Mouse (Mus musculus): ENCODE measurements around the gene Prune1. TPM values are rescaled to one million over a fixed set of nuclear protein-coding genes. Genes with fewer than 3 reads are reported as not detected.

Prune1 gene
- 78.9 and 93.8 TPM in 2 replicates for total RNA-seq (2014; rRNA removed)
- 77.3 and 84.0 TPM in 2 replicates for polyA plus RNA-seq (2015; fragmentation: Nextera tagmentation; extraction: Ambion mirVana)

DNA sequence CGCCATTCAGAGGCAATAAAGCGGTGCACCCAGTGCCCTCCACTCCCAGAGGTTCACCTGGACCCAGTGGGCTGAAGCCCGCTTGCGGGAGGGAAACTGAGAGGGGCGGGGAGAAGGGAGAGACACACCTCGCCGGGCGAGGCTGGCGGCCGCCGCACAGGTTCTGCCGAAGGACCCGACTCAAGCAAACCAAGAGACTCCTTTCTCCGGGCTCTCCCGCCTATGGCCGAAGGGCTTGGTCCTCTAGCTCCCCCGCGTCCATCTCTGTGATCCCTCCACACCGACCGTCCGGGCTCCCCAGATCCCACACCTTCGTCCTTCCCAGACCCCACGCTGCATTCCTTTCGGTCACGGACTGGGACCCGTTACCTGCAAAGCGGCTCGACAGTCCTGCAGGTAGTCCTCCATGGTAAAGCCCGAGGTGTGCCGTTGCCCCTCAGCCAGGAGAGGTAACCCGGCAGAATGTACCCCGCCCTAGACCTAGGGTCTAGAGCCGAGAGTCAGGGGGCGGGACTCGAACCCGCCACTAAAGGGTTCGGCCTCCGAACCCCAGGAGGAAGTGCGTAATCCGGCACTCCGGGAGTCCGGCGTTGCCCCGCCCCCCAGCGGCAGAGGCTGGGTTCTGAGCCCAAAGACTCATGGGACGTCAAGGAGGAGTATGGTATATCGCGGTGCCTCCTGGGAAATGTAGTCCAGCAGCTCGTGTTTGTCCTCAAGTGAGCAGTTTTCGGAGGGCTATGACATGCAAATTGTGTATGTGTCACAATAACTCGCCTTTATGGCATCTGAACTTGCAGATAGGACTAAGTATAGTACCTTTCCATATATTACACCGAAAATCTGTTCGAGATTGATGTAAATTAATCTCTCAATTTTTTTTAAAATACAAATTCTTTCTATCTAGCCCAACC is at the start of gene Prune1, which contains the start of gene Mindy1:
Prune1 (minus strand) TSS at position 861 of the 911 bp plus-strand sequence.
Mindy1 (plus strand) TSS at position 130 of the 911 bp plus-strand sequence.
- Histone ChIP-seq H3K9me3 (ENCODE audit: low read length) (no peaks in the 10 kb centered on the region), H3K4me2 (ENCODE audit: low read depth, low read length, poor library complexity, severe bottlenecking) (peak within 1 kb of the TSS; percentile 93), H3K27ac (ENCODE audit: low read depth, low read length) (peak within 1 kb of the TSS; percentile 87), H3K27me3 (ENCODE audit: insufficient read depth, low read length) (no peaks in the 10 kb centered on the region), H3K4me3 (ENCODE audit: low read depth, low read length) (peak within 1 kb of the TSS; percentile 73), H3K36me3 (ENCODE audit: insufficient read depth, low read length) (no peaks in the 10 kb centered on the region), H3K4me1 (ENCODE audit: insufficient read depth, low read length) (peaks cover 9% of the 10 kb centered on the region; the same call in 1 of the 2 replicates), H3K9ac (replicated peaks; ENCODE audit: low read length, poor library complexity, severe bottlenecking) (peak within 1 kb of the TSS; percentile 93)
- ATAC-seq (ENCODE audit: low FRiP score) (peak; percentile 91), DNase-seq (ENCODE audit: low spot score) (peak; percentile 99)
- peak; percentile 65 for TF ChIP-seq CTCF (IDR thresholded peaks at IDR 0.05)
- WGBS: 1% methylated on average over 49 of the region's 53 CpGs

DNA sequence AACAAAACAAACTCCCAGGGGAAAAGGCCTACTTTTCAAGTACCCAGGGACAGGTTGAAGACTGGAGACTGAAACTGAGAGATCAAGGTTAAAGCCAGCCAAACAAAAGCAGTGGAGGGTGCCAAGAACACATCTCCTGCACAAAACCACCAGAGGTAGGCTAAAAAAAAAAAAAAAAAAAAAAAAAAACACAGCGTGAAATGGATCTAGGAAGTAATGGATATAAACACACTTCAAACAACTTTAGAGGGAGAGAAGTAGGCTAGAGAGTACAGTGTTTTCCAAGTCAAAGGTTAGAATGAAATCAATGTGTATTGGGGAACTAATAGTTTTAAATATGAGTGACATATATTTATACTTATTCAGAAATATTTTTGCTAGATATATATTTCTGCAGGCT is 49.7 kb upstream of the Prune1 start:
- no peak for ATAC-seq (ENCODE audit: low FRiP score)
- Histone ChIP-seq H3K4me2 (ENCODE audit: low read depth, low read length, poor library complexity, severe bottlenecking) (no peak overlapping the region), H3K4me3 (ENCODE audit: low read depth, low read length) (no peak overlapping the region), H3K4me1 (ENCODE audit: insufficient read depth, low read length) (no peaks in the 10 kb centered on the region), H3K9me3 (ENCODE audit: low read length) (no peaks in the 10 kb centered on the region), H3K9ac (replicated peaks; ENCODE audit: low read length, poor library complexity, severe bottlenecking) (no peak overlapping the region), H3K36me3 (ENCODE audit: insufficient read depth, low read length) (peaks cover 50% of the 10 kb centered on the region), H3K27ac (ENCODE audit: low read depth, low read length) (no peak overlapping the region), H3K27me3 (ENCODE audit: insufficient read depth, low read length) (no peaks in the 10 kb centered on the region)
- no peak for TF ChIP-seq CTCF (IDR thresholded peaks at IDR 0.05)
- WGBS: 88% methylated on average over 1 of the region's 1 CpGs
- DNase-seq (ENCODE audit: low spot score): no peak

- DNase-seq (ENCODE audit: low spot score) (no peak), ATAC-seq (ENCODE audit: low FRiP score) (no peak)
- Histone ChIP-seq H3K9ac (replicated peaks; ENCODE audit: low read length, poor library complexity, severe bottlenecking) (no peak overlapping the region), H3K27me3 (ENCODE audit: insufficient read depth, low read length) (no peaks in the 10 kb centered on the region), H3K9me3 (ENCODE audit: low read length) (no peaks in the 10 kb centered on the region), H3K4me1 (ENCODE audit: insufficient read depth, low read length) (no peaks in the 10 kb centered on the region), H3K4me2 (ENCODE audit: low read depth, low read length, poor library complexity, severe bottlenecking) (no peak overlapping the region), H3K36me3 (ENCODE audit: insufficient read depth, low read length) (peaks cover 56% of the 10 kb centered on the region), H3K4me3 (ENCODE audit: low read depth, low read length) (no peak overlapping the region), H3K27ac (ENCODE audit: low read depth, low read length) (no peak overlapping the region)
- no peak for TF ChIP-seq CTCF (IDR thresholded peaks at IDR 0.05)
- WGBS: 98% methylated on average over 1 of the region's 1 CpGs
Observed at GRCm38 (mm10) chr3:95328803-95329404, 47.0 kb upstream of the Prune1 start.

DNA sequence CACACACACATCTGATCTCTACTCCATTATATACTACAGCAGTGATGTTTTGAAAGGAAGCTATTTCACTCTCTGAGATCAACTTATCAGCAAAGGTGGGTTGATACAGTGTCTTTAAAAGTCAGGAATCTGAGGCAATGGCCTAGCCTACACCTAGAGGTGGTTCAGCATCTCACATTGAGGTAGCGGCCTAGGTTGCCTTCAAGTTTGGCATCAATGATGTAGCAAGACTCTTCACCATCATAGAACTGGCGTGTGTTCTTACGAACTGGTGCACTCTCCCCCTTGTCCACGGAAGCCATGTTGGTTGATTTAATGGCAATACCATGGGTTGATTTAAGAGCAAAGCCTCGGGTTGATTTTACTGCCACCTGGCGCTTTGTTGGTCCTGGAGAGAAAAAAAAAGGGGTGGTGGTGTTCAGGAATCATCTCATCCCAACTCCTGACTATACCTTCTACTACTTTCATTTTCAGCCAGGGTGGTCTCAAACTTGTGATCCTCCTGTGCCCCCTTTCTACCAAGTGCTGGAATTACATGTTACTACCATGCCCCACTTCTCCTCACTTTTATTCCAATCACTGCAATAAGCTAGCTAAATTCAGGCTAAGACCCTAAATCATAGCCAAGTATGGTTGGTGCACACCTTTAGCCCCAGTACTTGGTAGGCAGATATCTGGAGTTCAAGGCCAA is 42.7 kb upstream of the Prune1 start:
- H3K4me3 ChIP-seq (ENCODE audit: low read depth, low read length): no peak overlapping the region
- no peaks in the 10 kb centered on the region for H3K27me3 ChIP-seq (ENCODE audit: insufficient read depth, low read length)
- H3K27ac ChIP-seq (ENCODE audit: low read depth, low read length): no peak overlapping the region
- H3K9me3 ChIP-seq (ENCODE audit: low read length): no peaks in the 10 kb centered on the region
- no peak for ATAC-seq (ENCODE audit: low FRiP score)
- H3K9ac ChIP-seq (replicated peaks; ENCODE audit: low read length, poor library complexity, severe bottlenecking): no peak overlapping the region
- TF ChIP-seq CTCF (IDR thresholded peaks at IDR 0.05): peak; percentile 53
- no peak overlapping the region for H3K4me2 ChIP-seq (ENCODE audit: low read depth, low read length, poor library complexity, severe bottlenecking)
- H3K4me1 ChIP-seq (ENCODE audit: insufficient read depth, low read length): no peaks in the 10 kb centered on the region
- no peak for DNase-seq (ENCODE audit: low spot score)
- peaks cover 83% of the 10 kb centered on the region for H3K36me3 ChIP-seq (ENCODE audit: insufficient read depth, low read length)
- 92% methylated on average over 6 of the region's 6 CpGs for WGBS

DNA sequence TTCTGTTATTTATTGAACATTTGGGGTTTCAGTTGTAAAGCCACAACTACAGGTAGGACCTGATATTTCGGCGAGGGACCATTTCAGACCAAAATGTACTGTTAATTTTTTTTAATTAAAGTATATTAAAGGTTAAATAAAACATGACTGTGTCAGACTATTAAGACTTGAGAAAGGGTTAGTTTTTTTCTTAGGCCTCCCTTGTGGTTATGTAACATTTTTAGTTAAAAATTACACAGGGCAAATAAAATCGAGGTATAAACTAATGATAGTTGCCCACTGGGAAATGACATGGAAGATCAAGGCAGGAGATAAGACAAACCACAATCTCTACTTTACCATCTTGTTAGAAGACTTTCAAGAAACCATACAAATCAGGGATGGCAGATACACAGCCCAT is 41.6 kb upstream of the Prune1 start:
- Histone ChIP-seq H3K9ac (replicated peaks; ENCODE audit: low read length, poor library complexity, severe bottlenecking) (no peak overlapping the region), H3K9me3 (ENCODE audit: low read length) (no peaks in the 10 kb centered on the region), H3K4me3 (ENCODE audit: low read depth, low read length) (no peak overlapping the region), H3K27ac (ENCODE audit: low read depth, low read length) (no peak overlapping the region), H3K36me3 (ENCODE audit: insufficient read depth, low read length) (peaks cover 74% of the 10 kb centered on the region), H3K27me3 (ENCODE audit: insufficient read depth, low read length) (no peaks in the 10 kb centered on the region), H3K4me1 (ENCODE audit: insufficient read depth, low read length) (no peaks in the 10 kb centered on the region), H3K4me2 (ENCODE audit: low read depth, low read length, poor library complexity, severe bottlenecking) (no peak overlapping the region)
- no peak for TF ChIP-seq CTCF (IDR thresholded peaks at IDR 0.05)
- 94% methylated on average over 3 of the region's 3 CpGs for WGBS
- ATAC-seq (ENCODE audit: low FRiP score) (no peak), DNase-seq (ENCODE audit: low spot score) (no peak)
